Mouse (Mus musculus) gonadal fat pad, adult 2 months (tissue): ENCODE data around the gene Sept10. TPM values are rescaled to one million over a fixed set of nuclear protein-coding genes. Genes with fewer than 3 reads are reported as not detected.

Experiments
- DNase-seq: peaks from one replicate; pipeline ENCODE4 v3.0.0-alpha.2; 2012; ENCODE audit warnings: low read depth
- polyA plus RNA-seq: library from polyadenylated mRNA; depleted of rRNA; stranded (reverse); fragments of >200 nt; gene quantifications from 2 replicates; pipeline ENCODE4 v1.2.3, GENCODE M21; 2012

Sept10 gene
- polyA plus RNA-seq, 1 experiment, result 14.6 TPM

DNA sequence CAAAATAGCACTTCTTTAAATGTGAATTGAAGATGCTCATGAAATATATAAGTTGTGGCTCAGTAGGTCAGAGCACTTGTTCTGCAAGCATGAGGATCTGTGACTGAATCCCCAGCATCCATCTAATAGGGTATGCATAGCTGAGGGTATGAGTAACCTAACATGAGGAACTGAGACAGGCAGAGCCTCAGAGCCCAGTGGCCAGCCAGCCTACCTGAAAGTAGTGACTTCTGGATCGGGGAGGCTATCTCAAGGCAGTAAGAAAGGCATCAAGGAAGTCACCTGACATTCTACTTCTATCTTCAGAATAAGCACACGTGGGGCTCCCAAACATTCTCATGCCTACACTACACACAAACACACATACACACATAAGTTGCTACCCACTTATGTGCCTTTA lies 3.5 kb upstream of the Sept10 start:
- DNase-seq, result no peak

DNA sequence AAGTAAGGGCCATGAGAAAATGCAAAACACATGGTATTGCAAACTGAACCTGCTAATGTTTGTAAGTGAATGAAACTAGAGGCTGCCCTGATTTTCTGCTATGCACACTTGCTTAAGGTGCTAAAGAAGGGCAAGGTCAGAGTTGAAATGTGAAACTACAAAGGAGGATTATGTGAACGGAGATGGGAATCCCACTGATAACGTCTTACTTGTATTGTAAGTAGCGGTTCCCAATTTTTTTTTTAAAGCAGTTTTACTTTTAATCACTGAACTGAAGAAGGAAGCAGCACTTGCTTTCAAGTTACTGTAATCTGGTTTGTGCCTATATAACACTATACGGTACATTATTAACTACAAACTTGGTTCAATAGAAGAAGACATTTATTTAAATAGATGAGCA lies 2.2 kb upstream of the Sept10 start:
- no peak for DNase-seq

DNA sequence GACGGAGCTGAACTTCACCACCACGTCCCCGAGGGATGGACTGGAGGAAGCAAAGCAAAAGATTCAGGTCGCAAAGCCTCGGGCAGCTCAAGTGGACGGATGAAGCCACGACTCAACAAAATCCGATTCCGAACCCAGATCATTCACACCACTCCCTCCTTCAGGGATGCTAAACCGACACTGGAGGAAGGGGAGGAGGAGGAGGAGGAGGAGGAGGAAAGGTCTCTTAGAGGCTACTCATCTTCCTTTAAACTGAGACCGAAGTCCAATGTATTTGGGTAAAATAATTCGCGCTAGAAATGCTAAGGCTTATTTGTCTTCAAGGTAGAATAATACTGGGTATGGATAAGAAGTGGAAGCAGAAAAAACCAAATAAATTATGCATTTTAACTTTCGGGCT lies 1.7 kb upstream of the Sept10 start:
- no peak for DNase-seq

DNA sequence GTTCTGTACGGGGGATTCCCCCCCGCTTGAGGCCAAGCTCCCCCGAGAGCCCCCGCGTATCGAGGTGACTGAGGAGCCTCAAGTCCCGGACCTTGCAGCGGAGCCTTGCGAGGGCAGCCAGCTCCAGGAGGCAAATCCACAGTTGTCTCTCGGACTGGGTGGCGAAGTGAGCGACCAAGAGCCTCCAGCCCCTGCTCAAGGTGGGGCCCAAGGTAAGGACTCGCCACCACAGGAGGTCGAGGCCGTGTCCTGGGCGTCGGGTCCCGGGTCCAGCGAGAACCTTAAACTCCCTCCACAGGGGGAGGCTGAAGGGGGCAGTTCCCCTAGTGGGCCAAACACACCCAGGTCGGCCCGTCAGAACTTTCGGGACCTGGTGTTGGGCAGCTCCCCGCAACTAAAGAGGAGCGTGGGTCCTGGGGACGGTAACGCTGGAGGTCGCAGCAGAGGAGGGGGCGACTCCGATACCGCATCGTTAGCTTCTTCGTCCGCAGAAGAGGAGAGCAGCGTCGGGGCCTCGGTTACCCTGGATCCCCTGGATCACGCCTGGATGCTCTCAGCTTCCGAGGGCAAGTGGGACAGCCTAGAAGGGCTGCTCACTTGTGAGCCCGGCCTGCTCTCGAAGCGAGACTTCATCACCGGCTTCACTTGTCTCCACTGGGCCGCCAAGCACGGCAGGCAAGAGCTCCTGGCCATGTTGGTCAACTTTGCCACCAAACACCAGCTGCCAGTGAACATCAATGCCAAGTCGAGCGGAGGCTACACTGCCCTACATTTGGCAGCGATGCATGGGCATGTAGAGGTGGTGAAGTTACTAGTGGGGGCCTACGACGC lies 839 bp upstream of the Sept10 start:
- DNase-seq, result no peak

DNA sequence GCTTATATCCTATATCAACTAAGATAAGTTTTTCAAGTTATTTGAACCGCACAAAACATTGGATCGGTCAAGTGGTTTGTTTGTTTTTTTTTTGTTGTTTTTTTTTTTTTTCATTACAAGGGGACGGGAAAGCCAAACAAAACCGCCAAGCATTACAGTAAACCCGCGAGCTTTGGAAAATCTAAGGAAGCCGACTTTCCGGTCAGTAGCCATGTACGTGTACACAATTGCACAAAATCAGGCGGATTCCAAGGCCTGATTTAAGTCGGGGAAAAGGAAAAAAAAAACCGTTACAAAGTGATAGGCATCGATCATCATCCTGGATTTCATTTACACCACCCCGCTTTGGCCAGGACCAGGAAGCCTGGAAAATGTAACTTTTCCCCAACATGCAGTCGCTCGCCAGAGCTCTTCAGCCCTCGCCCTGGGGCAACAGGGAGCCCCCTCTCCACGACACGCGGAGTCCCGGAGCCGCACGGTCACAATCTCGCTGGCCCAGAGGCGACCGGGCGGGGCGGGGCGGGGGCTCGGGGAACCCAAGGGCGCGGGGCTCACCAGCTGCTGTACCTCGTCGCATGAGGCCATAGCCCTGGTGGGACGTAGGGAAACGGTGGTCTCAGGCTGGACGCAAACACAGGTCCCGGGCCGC lies 699 bp downstream of the Sept10 start:
- DNase-seq, result no peak

DNA sequence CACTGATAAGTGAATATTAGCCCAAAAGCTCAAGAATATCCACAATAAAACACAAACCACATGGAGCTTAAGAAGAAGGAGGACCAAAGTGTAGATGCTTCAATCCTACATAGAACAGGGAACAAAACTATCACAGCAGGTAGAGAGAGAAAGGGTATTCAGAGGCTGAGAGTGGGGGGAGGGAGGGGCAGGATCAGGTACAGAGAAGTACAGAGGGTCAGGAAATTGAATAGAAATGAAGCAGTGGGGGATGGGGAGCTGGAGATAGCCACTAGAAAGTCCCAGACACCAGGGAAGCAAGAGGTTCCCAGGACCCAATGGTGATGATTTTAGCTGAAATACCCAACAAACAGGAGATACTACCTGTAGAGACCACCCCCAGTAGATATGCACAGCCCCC lies 21.6 kb downstream of the Sept10 start:
- no peak for DNase-seq

DNA sequence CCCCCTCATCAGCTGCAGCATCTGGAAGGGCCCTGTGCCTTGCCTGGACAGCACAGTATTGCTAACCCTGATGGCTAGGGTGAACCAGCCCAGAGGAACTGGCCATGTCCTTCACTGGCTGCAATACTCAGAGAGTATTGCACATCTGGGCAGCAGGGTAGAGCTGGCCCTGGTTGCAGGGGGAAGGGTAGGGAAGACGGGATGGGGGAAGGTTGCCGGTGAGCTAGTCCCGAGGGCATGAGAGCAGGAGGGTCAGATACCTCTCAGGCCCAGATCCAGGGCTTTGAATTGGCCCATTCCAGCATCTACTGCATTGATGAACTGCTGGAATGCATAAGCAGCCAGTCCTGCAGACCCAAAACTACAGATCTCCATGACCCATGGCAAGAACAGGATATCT lies 24.9 kb downstream of the Sept10 start:
- no peak for DNase-seq

DNA sequence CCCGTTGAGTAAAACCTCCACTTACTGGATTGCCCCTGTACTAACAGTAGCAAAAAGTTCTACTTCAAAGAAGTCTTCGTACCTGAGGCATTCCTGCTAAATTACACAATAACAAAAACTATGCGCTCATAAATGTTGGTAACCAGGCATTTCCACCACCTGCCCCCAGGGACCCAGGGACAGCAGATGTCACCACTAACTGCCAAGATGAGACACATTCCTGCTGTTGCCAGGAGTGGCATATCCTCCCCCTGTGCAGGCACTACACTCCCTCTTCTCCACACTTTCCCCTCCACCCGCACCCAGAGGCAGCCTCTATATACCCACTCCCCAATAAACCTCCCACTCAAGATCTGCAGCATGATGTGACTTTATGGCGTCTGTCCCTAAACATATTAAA lies 26.8 kb downstream of the Sept10 start:
- peak; percentile 19 for DNase-seq

DNA sequence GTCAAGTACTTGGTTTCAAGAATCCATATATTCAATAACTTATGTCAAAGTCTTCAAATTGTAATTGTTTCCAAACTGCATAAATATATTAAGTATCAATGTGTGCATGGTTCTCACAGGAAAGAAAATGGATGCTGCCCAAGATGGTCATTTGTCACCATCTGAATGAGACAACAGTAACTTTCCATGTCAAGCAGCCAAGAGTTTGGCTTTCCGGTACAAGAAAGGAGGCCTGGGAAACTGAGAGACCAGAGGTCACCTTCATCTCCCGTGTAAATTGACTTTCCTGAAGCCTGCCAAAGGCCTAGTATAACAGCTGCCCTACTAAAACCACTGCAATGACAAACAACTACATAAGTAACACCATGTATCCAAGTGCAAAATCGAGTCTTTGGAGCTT lies 39.3 kb downstream of the Sept10 start:
- no peak for DNase-seq

DNA sequence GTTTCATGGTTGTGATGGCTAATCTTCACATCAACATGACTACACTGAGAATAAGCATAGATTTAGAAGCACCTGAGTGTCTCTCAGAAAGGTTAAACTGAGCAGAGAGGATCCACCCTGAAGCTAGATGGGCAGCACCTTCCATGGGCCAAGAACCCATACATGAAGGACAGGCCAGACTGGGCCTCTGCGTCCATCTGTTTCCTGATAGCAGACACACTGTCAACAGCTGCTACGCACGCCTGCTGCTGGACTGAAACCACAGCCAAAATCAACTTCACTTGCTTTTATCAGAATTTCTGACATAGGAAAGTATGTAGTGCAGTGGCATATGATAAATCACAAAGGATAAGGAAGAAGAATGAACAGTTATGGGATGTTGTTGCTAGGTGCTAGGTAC lies 42.0 kb downstream of the Sept10 start:
- DNase-seq, result no peak

DNA sequence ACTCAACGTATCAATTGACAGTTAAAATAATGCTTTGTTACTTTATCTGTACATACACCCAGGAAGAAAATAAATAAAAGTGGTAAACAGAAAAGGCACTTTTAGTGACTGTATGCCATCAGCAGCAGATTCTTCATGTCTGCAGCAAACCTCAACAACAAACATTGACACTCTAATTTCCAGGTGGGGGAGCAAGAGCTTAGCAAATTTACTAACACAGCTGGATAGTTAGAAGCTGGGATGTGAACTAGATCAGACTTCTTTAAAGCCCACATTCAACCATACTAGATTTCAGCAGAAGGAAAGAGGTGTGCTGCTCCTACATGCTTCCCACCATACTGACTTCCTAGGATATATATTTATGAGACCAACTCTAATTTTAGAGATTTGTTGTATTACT lies 49.1 kb downstream of the Sept10 start:
- no peak for DNase-seq

DNA sequence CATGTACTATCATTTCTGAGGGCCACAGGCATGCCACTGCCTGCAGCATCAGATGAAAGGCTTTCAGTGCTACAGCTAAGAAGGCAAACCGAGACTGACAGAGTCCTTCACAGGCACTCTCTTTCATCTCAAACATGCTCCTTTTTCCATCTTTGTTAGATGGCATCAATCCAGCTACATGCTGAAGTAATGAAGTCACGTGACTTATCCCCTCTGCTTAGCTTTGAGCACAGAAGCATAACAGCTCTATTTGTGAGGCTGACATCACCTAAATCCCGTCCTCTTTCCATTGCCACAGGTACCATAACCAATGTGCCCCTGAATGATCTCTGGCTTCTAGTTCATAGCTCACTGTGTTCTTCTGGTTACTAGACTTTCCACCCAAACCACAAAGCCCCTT lies 50.6 kb downstream of the Sept10 start:
- no peak for DNase-seq

DNA sequence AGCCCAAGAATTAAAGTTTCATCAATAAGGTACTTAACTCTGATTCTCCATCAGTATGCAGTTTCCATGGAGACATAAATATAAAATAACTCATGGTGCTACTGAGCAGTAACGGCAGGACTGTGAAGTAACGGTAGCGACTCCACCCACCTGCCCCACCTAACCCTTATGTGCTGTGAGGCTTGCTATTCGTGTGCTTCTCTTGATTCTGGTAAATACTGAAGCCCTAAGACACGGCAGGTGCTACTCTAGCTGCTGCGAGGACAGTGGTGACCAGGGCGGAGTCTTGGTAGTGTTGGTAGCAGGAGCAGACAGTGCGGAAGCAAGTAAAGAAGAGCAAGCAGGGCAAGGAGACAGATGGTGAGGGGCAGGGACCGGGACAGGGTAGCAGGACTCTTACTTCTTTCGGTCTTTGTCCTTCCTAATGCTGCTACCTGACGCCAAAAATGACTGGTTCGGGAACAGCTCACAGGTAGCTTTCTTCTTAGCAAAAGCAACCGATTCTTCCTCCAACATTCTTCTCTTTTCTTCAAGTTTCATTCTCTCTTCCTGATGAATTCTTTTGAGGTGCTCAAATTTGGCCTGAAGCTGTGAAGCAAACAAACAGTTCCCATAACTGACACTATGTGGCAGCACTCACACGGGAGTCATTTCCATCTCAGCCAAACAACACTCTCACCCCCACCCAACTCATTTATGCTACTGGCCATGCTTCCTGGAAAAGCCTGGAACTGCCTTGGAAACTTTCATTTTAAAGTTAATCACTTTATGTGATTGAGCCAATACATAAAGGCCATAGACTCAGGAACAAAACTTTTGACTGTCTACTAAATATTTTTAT lies 55.3 kb downstream of the Sept10 start:
- DNase-seq, result no peak

DNA sequence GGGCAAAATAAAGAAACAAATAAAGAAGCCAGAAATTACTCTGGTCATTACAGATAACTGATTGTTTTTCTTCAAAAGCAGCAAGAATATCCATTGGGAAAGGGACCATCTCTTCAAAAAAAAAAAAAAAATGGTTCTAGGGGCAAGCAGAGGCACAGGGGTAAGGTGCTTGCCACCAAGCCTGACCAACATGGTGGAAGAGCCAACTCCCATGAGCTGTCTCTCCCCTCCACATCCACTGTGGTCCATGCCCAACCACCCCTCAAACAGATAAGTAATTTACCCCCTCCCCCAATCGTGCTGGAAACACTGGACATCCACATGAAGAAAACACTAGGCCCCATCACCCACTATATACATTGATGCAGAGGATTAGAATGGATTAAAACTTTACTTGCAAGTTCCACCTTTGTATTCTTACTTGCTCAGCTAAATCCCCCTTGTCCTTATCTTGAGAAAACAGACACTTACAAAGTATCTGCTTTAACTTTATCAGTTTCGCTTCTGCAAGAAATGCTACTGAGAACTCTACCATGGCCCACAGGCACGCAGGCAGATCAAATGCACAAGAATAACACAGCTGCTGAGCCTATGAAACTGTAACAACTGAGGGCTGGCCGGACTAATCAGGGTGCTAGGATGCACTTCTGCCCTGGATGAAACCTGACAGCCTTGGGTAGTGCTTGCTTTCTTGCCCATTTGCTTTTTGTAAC lies 59.3 kb downstream of the Sept10 start:
- no peak for DNase-seq

DNA sequence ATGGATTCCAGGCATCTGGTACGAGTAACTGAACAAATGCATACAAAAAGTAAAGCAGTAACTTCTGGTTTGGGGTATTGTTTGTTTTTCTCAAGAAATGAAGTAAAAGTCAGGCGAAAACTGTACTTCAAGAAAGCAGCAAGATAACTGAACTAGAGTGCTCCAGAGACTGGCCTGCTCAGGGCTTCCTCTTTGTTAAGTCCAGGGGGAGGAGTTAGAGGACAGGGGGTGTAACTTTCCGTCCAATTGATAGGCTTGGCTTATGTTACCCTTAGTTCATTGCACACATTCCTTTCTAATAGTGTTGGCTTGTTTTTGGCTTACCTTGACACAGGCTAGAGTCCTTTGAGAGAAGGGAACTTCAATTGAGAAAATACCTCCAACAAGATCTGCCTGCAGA lies 63.0 kb downstream of the Sept10 start:
- no peak for DNase-seq

DNA sequence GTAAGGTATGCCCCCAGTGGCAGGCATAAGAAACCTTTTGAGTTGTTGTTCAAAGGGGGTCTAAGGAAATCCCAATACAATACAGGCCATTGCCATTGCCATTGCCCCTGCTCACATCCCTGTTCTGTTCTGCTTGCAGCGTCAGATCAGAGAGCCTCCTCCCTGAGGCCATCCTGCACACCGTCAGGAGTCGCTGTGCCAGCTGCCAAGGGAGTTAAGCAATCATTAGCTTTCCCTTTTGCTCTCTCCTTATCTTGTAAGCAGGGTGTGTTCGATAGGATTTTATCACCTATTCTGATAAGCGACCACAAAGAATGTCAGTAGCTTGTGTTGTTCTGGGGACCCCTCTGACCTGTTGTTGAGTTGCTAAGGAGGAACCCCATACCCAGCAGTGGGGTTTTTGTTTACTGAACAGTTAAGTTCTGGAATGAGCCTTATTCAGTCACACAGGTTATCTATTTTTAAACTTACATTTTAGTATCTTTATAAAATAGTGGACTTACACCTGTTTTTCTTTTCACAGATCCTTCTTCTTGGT lies 69.0 kb downstream of the Sept10 start:
- DNase-seq, result no peak

DNA sequence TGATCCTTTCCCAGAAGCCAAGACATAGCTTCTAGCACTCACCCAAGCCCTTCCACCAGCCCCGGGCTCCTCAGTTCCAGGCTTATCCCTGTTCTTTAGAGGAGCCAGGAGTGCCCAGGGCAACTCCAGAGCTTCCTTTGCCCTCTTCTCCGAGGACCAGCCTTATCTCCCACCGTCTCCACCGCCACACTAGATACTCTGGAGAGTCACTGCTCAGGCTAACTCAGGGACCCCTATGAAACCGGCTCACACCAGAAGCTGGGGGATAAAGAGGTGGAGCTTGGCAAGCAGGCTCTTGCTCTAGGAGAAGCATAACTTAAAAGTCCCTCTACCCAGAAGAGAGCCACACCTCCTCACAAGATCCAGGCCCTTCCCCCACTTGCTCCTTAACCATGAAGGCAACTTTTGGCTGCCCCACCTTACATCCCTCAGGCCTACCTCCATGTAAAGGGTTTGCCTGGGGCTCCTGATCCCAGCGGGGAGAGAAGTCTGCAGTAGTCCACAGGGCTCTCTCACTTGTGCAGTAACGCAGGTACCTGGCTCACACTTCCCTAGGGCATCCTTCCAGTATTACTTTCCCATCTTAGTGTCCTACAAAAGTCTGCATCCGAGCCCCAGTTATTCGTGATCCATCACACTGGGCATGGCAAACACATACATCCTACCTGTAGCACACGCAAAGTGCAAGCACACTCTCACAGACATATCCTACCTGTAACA lies 70.5 kb downstream of the Sept10 start:
- no peak for DNase-seq

DNA sequence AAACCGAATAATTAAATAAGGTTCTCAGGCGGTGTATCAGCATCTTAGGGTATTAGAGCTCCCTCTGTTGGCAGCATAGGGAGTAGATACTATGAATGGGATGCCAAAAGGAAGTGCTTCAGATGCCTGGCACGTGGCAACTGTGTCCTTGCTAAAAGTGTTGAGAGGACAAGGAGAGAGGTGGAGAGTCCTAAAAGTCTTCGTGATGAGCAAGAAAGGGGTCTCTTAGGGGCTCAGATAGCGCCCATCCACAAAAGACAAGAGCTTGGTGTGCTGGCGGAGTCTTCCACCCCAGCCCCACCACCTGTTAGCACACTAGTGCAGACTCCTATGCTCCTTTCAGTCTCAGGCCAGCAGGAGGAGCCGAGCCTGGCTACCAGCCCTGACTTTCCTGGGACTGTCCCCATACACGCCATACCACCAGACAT lies 71.7 kb downstream of the Sept10 start:
- no peak for DNase-seq

DNA sequence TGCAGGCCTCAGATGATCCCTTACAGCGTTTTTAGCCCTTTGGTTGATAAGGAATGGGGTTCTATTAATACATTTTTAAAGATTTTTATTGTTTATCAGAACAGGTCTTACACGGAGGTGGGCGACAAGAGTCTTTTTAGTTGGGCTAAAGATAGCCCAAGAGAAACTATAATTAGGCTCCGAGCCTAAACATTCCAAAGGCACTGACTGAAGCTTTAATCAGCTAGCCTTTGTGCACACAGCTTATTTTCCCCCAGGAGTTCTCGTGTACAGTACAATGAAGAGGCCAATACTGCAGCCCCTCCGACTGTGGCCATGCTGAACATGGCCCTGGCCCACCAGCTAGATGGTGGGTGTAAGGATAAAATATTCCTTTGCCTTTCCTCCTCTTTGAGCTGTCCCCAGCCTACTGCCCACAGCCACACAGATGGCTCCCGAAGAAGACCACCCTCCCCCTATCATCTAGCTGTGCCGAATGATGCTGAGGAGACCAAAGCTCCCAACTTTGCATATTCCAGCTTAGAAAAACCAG lies 88.1 kb downstream of the Sept10 start:
- no peak for DNase-seq

DNA sequence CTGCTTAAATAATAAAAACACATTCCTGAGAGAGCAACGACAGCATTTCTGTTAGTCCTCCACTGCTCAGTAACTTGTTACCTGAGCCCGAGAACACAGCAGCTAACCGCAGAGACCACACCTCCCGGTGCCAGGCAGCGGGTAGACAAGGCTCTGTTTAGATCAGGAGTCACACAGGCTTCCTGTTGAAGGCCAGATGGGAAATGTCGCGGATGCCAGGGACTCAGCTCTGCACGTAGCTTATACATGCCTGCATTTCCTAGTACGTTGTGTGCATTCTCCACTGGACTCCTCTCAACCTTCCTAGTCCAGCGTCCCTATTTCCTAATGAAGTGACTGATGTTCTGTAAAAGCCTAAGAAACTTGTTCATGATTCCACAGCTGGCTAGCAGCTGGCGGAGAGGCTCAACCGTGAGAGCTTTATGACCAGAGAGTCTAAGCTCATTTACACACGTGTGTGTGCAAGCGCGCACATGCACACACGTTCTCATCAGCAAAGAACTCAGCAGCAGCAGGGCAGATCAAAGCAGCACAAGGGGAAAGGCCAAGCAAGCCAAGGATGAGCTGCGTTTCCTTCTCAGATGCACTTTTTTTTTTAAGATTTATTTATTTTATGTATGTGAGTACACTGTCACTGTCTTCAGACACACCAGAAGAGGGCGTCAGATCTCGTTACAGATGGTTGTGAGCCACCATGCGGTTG lies 89.6 kb downstream of the Sept10 start:
- DNase-seq, result no peak
